Comparison of ENCODE assay signal across 20 mouse cellular contexts in genomic region chr1:176922842-176923241, GRCm38 (mm10).
DNase-seq lines count a peak whose midpoint lies in the region; ATAC-seq lines count a peak whose summit lies in the region.
"Had no signal": no experiment of that assay in that cellular context is flagged by ENCODE, and none has a peak within 500 bp of the region (broad histone marks: within the 10 kb centered on the region; RNA-seq: fewer than 3 reads in every experiment).

No protein-coding gene starts in this region.

- no peaks in the 10 kb centered on the region for H3K4me1 ChIP-seq in embryonic facial prominence, embryonic 11.5 days (ENCODE audit: control insufficient read depth, insufficient read depth, low read length)
- 0 out of 2 replicates have a peak, but pooled peaks cover 3% of the 10 kb centered on the region for H3K4me1 ChIP-seq in embryonic facial prominence, embryonic 10.5 days
- peaks cover 5% of the 10 kb centered on the region; the same call in 1 of the 2 replicates for H3K4me1 ChIP-seq in neural tube, embryonic 11.5 days (ENCODE audit: control insufficient read depth, insufficient read depth, low read length)
- no peaks in the 10 kb centered on the region for H3K4me1 ChIP-seq in neural tube, embryonic 15.5 days
- H3K4me1 ChIP-seq in forebrain, embryonic 13.5 days, result peaks cover 18% of the 10 kb centered on the region
- H3K4me1 ChIP-seq in midbrain, embryonic 14.5 days (ENCODE audit: control insufficient read depth, insufficient read depth, low read length), result peaks cover 4% of the 10 kb centered on the region; the same call in 1 of the 2 replicates
- H3K4me1 ChIP-seq: embryonic facial prominence, embryonic 15.5 days; stomach, embryonic 15.5 days had no signal

- no peak overlapping the region for H3K4me2 ChIP-seq in embryonic facial prominence, embryonic 11.5 days (ENCODE audit: low read depth, low read length)
- H3K4me2 ChIP-seq in neural tube, embryonic 11.5 days (ENCODE audit: low read depth), result no peak overlapping the region
- H3K4me2 ChIP-seq in neural tube, embryonic 15.5 days, result no peak overlapping the region
- H3K4me2 ChIP-seq in forebrain, embryonic 13.5 days, result peak overlapping the region; percentile 21
- no peak overlapping the region for H3K4me2 ChIP-seq in midbrain, embryonic 14.5 days (ENCODE audit: low read length)
- H3K4me2 ChIP-seq: embryonic facial prominence, embryonic 15.5 days; stomach, embryonic 15.5 days had no signal

- no peak overlapping the region for H3K27ac ChIP-seq in embryonic facial prominence, embryonic 11.5 days (replicated peaks; ENCODE audit: low read depth, low read length)
- H3K27ac ChIP-seq in embryonic facial prominence, embryonic 10.5 days (replicated peaks), result no peak overlapping the region
- H3K27ac ChIP-seq in neural tube, embryonic 11.5 days (ENCODE audit: low read depth, low read length), result no peak overlapping the region
- H3K27ac ChIP-seq in neural tube, embryonic 15.5 days (replicated peaks), result no peak overlapping the region
- H3K27ac ChIP-seq in forebrain, embryonic 13.5 days, result peak overlapping the region; percentile 28
- H3K27ac ChIP-seq in midbrain, embryonic 14.5 days (replicated peaks; ENCODE audit: low read depth, low read length), result no peak overlapping the region
- H3K27ac ChIP-seq: embryonic facial prominence, embryonic 15.5 days; stomach, embryonic 15.5 days had no signal

- intact Hi-C loops in heart, postnatal 14 days (cut with DNase I), result no loop called here

- H3K27me3 ChIP-seq in embryonic facial prominence, embryonic 11.5 days (ENCODE audit: control insufficient read depth, insufficient read depth, low read length), result no peaks in the 10 kb centered on the region
- H3K27me3 ChIP-seq in embryonic facial prominence, embryonic 10.5 days (replicated peaks; ENCODE audit: low read depth, poor library complexity, severe bottlenecking), result no peaks in the 10 kb centered on the region
- no peaks in the 10 kb centered on the region for H3K27me3 ChIP-seq in neural tube, embryonic 11.5 days (ENCODE audit: control insufficient read depth, insufficient read depth, low read length)
- H3K27me3 ChIP-seq in neural tube, embryonic 15.5 days (replicated peaks), result no peaks in the 10 kb centered on the region
- no peaks in the 10 kb centered on the region for H3K27me3 ChIP-seq in forebrain, embryonic 13.5 days
- H3K27me3 ChIP-seq in midbrain, embryonic 14.5 days (ENCODE audit: control insufficient read depth, insufficient read depth, low read length), result no peaks in the 10 kb centered on the region
- H3K27me3 ChIP-seq: embryonic facial prominence, embryonic 15.5 days; stomach, embryonic 15.5 days had no signal

- DNase-seq in embryonic facial prominence, embryonic 11.5 days (ENCODE audit: low spot score), result no peak
- no peak for DNase-seq in embryonic facial prominence, embryonic 10.5 days (ENCODE audit: low spot score)
- peak; percentile 39 for DNase-seq in neural tube, embryonic 11.5 days (ENCODE audit: low spot score)
- DNase-seq in midbrain, embryonic 14.5 days, result peak; percentile 57
- DNase-seq in heart, postnatal 14 days, result no peak
- DNase-seq in lung, postnatal 4 days, result no peak
- DNase-seq: adrenal gland, adult 8-10 months; cerebellum, adult 11 months; cerebellum, postnatal 25 days; gastrocnemius, postnatal 10 days; heart, adult 18-20 months; kidney, adult 8-10 months; kidney, postnatal 36 days; liver; lung, adult 18-20 months; lung, postnatal 36 days had no signal

- H3K9ac ChIP-seq in embryonic facial prominence, embryonic 11.5 days (replicated peaks; ENCODE audit: low read length), result no peak overlapping the region
- H3K9ac ChIP-seq in neural tube, embryonic 11.5 days (ENCODE audit: low read length), result no peak overlapping the region
- H3K9ac ChIP-seq in neural tube, embryonic 15.5 days (replicated peaks), result no peak overlapping the region
- H3K9ac ChIP-seq in forebrain, embryonic 13.5 days, result no peak overlapping the region; the same call in 1 of the 2 replicates
- H3K9ac ChIP-seq in midbrain, embryonic 14.5 days (replicated peaks; ENCODE audit: low read length), result no peak overlapping the region
- H3K9ac ChIP-seq: embryonic facial prominence, embryonic 15.5 days; stomach, embryonic 15.5 days had no signal

- 75% methylated on average over 5 of the region's 5 CpGs for whole genome bisulfite sequencing in embryonic facial prominence, embryonic 11.5 days
- 75% methylated on average over 5 of the region's 5 CpGs for WGBS in embryonic facial prominence, embryonic 10.5 days
- 46% methylated on average over 5 of the region's 5 CpGs for WGBS in neural tube, embryonic 11.5 days
- 20% methylated on average over 5 of the region's 5 CpGs for WGBS in neural tube, embryonic 15.5 days
- WGBS in forebrain, embryonic 13.5 days, result 5% methylated on average over 5 of the region's 5 CpGs
- WGBS in midbrain, embryonic 14.5 days, result 12% methylated on average over 5 of the region's 5 CpGs

- no peaks in the 10 kb centered on the region for H3K36me3 ChIP-seq in embryonic facial prominence, embryonic 11.5 days (replicated peaks; ENCODE audit: control insufficient read depth, insufficient read depth, low read depth, low read length)
- peaks cover 4% of the 10 kb centered on the region for H3K36me3 ChIP-seq in embryonic facial prominence, embryonic 10.5 days (replicated peaks)
- H3K36me3 ChIP-seq in neural tube, embryonic 11.5 days (ENCODE audit: control insufficient read depth, insufficient read depth, low read length), result no peaks in the 10 kb centered on the region
- 0 out of 2 replicates have a peak, but pooled peaks cover 3% of the 10 kb centered on the region for H3K36me3 ChIP-seq in neural tube, embryonic 15.5 days
- peaks cover 4% of the 10 kb centered on the region; the same call in 1 of the 2 replicates for H3K36me3 ChIP-seq in forebrain, embryonic 13.5 days (ENCODE audit: poor library complexity, severe bottlenecking)
- no peaks in the 10 kb centered on the region; the same call in 1 of the 2 replicates for H3K36me3 ChIP-seq in midbrain, embryonic 14.5 days (ENCODE audit: control insufficient read depth, insufficient read depth, low read length)
- H3K36me3 ChIP-seq: embryonic facial prominence, embryonic 15.5 days had no signal

- ATAC-seq in embryonic facial prominence, embryonic 11.5 days (replicated peaks; ENCODE audit: insufficient number of reproducible peaks, low FRiP score, low TSS enrichment, low read depth), result 0 out of 2 replicates have a peak, but pooled peaks have one; percentile 56
- ATAC-seq in neural tube, embryonic 11.5 days (ENCODE audit: insufficient read depth, low FRiP score, low TSS enrichment), result peak; percentile 78; the same call in 1 of the 2 replicates
- no peak for ATAC-seq in neural tube, embryonic 15.5 days (ENCODE audit: low FRiP score)
- ATAC-seq in forebrain, embryonic 13.5 days, result peak; percentile 85
- no peak for ATAC-seq in midbrain, embryonic 14.5 days (ENCODE audit: low FRiP score, low TSS enrichment)

- no peaks in the 10 kb centered on the region for H3K9me3 ChIP-seq in embryonic facial prominence, embryonic 11.5 days (replicated peaks; ENCODE audit: control insufficient read depth, low read length)
- no peaks in the 10 kb centered on the region for H3K9me3 ChIP-seq in embryonic facial prominence, embryonic 10.5 days
- H3K9me3 ChIP-seq in neural tube, embryonic 11.5 days (ENCODE audit: control insufficient read depth, low read length), result no peaks in the 10 kb centered on the region
- no peaks in the 10 kb centered on the region for H3K9me3 ChIP-seq in neural tube, embryonic 15.5 days (replicated peaks)
- H3K9me3 ChIP-seq in forebrain, embryonic 13.5 days (replicated peaks), result no peaks in the 10 kb centered on the region
- no peaks in the 10 kb centered on the region for H3K9me3 ChIP-seq in midbrain, embryonic 14.5 days (ENCODE audit: control insufficient read depth, low read length)
- H3K9me3 ChIP-seq: embryonic facial prominence, embryonic 15.5 days; stomach, embryonic 15.5 days had no signal

- no peak overlapping the region for H3K4me3 ChIP-seq in embryonic facial prominence, embryonic 11.5 days (ENCODE audit: low read depth, low read length)
- no peak overlapping the region for H3K4me3 ChIP-seq in embryonic facial prominence, embryonic 10.5 days
- no peak overlapping the region for H3K4me3 ChIP-seq in neural tube, embryonic 11.5 days (ENCODE audit: low read depth, low read length)
- H3K4me3 ChIP-seq in neural tube, embryonic 15.5 days (replicated peaks), result no peak overlapping the region
- H3K4me3 ChIP-seq in forebrain, embryonic 13.5 days, result no peak overlapping the region
- H3K4me3 ChIP-seq in midbrain, embryonic 14.5 days (replicated peaks; ENCODE audit: low read depth, low read length), result no peak overlapping the region
- H3K4me3 ChIP-seq: embryonic facial prominence, embryonic 15.5 days; stomach, embryonic 15.5 days had no signal

Comparison
In these comparisons a context has a peak if more than half of its experiments do, and no peak if none do; other contexts are left out.
1. ATAC-seq: peak in embryonic facial prominence, embryonic 11.5 days (single experiment), neural tube, embryonic 11.5 days (single experiment) and forebrain, embryonic 13.5 days (single experiment); none in neural tube, embryonic 15.5 days (single experiment) and midbrain, embryonic 14.5 days (single experiment).
2. DNase-seq: peak in neural tube, embryonic 11.5 days (single experiment) and midbrain, embryonic 14.5 days (single experiment); none in embryonic facial prominence, embryonic 11.5 days (single experiment), embryonic facial prominence, embryonic 10.5 days (single experiment), heart, postnatal 14 days (0 of 2) and lung, postnatal 4 days (0 of 2).